Mouse (Mus musculus): ENCODE measurements around the gene Oaf. TPM values are rescaled to one million over a fixed set of nuclear protein-coding genes. Genes with fewer than 3 reads are reported as not detected.

Gene Oaf
- total and polyA plus RNA-seq, 3 experiments = 57.6 to 137 TPM; not detected in 1

DNA sequence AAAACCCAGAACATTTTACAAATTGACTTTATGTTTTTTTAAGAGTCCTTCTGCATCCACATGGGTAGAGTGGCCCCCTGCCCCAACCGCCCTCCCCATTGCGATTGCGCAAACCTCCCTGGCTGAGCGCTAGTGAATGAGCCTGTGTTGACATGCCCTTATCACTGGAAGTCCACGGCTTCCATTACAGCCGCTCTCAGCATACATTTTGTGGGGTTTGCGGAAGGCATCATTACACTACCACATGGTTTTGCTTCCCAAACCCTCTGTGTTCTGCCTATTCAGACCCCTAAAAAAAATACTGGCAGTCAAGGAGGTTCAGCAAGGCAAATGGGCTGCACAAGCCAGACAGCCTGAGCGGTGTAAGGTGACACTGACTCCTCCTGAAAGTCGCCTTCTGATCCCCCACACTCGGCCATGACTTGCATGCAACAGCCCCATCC is 7.0 kb upstream of the Oaf start:
- Histone ChIP-seq H3K4me1 (ENCODE audit: control insufficient read depth in 1 of 2, insufficient read depth in 2 of 2, low read length in 2 of 2) (peaks cover 13 to 43% of the 10 kb centered on the region in 2 experiments), H3K9ac (ENCODE audit: control insufficient read depth, low read depth, low read length, poor library complexity, severe bottlenecking) (peak overlapping the region; percentile 67), H3K79me2 (ENCODE audit: control insufficient read depth, insufficient read depth, low read length, poor library complexity) (no peaks in the 10 kb centered on the region)
- TF ChIP-seq JUND (IDR thresholded peaks at IDR 0.05; ENCODE audit: low read depth, low read length) (no peak), TAL1 (IDR thresholded peaks at IDR 0.05; ENCODE audit: low read length) (no peak), CHD2 (IDR thresholded peaks at IDR 0.05; ENCODE audit: low read length) (no peak), NRF1 (IDR thresholded peaks at IDR 0.05; ENCODE audit: insufficient read depth, low read depth, low read length, poor library complexity, severe bottlenecking) (peak; percentile 50), EP300 (IDR thresholded peaks at IDR 0.05; ENCODE audit: low read depth in 1 of 2, low read length in 2 of 2) (peak in 1 of 2 experiments; percentile 21; a peak in 1 of 4 replicates), CHD1 (IDR thresholded peaks at IDR 0.05; ENCODE audit: low read depth, low read length) (no peak), ZC3H11A (IDR thresholded peaks at IDR 0.05; ENCODE audit: low read depth, low read length) (no peak), RAD21 (IDR thresholded peaks at IDR 0.05; ENCODE audit: low read depth, low read length) (no peak), ETS1 (IDR thresholded peaks at IDR 0.05; ENCODE audit: low read depth, low read length) (no peak; the same call in 1 of the 2 replicates), KAT2A (conservative IDR thresholded peaks at IDR 0.05; ENCODE audit: low read depth, low read length) (no peak), POLR2A (IDR thresholded peaks at IDR 0.05; ENCODE audit: control insufficient read depth in 1 of 2, insufficient read depth in 1 of 2, low read depth in 1 of 2, low read length in 2 of 2, poor library complexity in 1 of 2) (0 out of 4 replicates have a peak, but pooled peaks of 1 of the 2 experiments have one; percentile 13), POLR2AphosphoS5 (IDR thresholded peaks at IDR 0.05; ENCODE audit: borderline replicate concordance, low read depth, low read length) (no peak), MAZ (IDR thresholded peaks at IDR 0.05; ENCODE audit: low read depth, low read length) (0 out of 2 replicates have a peak, but pooled peaks have one; percentile 58), NELFE (IDR thresholded peaks at IDR 0.05; ENCODE audit: low read depth, low read length) (no peak), USF1 (IDR thresholded peaks at IDR 0.05; ENCODE audit: low read depth, low read length) (no peak), E2F4 (IDR thresholded peaks at IDR 0.05; ENCODE audit: borderline replicate concordance, low read depth, low read length) (no peak), TCF12 (IDR thresholded peaks at IDR 0.05; ENCODE audit: low read depth, low read length) (no peak), HCFC1 (IDR thresholded peaks at IDR 0.05; ENCODE audit: low read depth, low read length) (no peak), ZMIZ1 (IDR thresholded peaks at IDR 0.05; ENCODE audit: low read depth, low read length) (no peak), TBP (IDR thresholded peaks at IDR 0.05; ENCODE audit: low read depth, low read length) (no peak), GABPA (IDR thresholded peaks at IDR 0.05; ENCODE audit: low read depth, low read length) (no peak), MAX (IDR thresholded peaks at IDR 0.05; ENCODE audit: low read length) (0 out of 2 replicates have a peak, but pooled peaks have one; percentile 26), ELF1 (IDR thresholded peaks at IDR 0.05; ENCODE audit: low read depth, low read length) (no peak; the same call in 1 of the 2 replicates), SIN3A (IDR thresholded peaks at IDR 0.05; ENCODE audit: low read length) (0 out of 2 replicates have a peak, but pooled peaks have one; percentile 14), USF2 (IDR thresholded peaks at IDR 0.05; ENCODE audit: borderline replicate concordance in 1 of 2, insufficient read depth in 1 of 2, low read depth in 1 of 2, low read length in 2 of 2) (no peak), BHLHE40 (IDR thresholded peaks at IDR 0.05; ENCODE audit: borderline replicate concordance, low read depth, low read length) (no peak), SMC3 (IDR thresholded peaks at IDR 0.05; ENCODE audit: low read depth, low read length) (0 out of 2 replicates have a peak, but pooled peaks have one; percentile 1), MEF2A (IDR thresholded peaks at IDR 0.05; ENCODE audit: extremely low read depth, insufficient replicate concordance, low read depth, low read length, poor library complexity, severe bottlenecking) (no peak), ZNF384 (IDR thresholded peaks at IDR 0.05; ENCODE audit: low read depth, low read length) (peak; percentile 32; the same call in 1 of the 2 replicates), MYC (IDR thresholded peaks at IDR 0.05; ENCODE audit: low read depth, low read length) (no peak; the same call in 1 of the 2 replicates), POLR2AphosphoS2 (IDR thresholded peaks at IDR 0.05; ENCODE audit: low read length) (no peak), GATA1 (IDR thresholded peaks at IDR 0.05; ENCODE audit: low read depth, low read length) (peak; percentile 56), ZKSCAN1 (IDR thresholded peaks at IDR 0.05; ENCODE audit: low read depth, low read length) (no peak), CTCF (IDR thresholded peaks at IDR 0.05 in 2 of 3, conservative IDR thresholded peaks at IDR 0.05 in 1 of 3; ENCODE audit: control insufficient read depth in 1 of 3, insufficient read depth in 1 of 3, low read depth in 2 of 3, low read length in 3 of 3, poor library complexity in 1 of 3, severe bottlenecking in 1 of 3) (no peak), RCOR1 (IDR thresholded peaks at IDR 0.05; ENCODE audit: low read depth, low read length) (no peak), MYB (IDR thresholded peaks at IDR 0.05; ENCODE audit: low read depth, low read length) (no peak), MXI1 (IDR thresholded peaks at IDR 0.05; ENCODE audit: low read depth, low read length) (no peak; the same call in none of the 2 replicates)

More for the DNA sequence above, 7.0 kb upstream of the Oaf start:
- Histone ChIP-seq H3K27me3 (ENCODE audit: control insufficient read depth in 1 of 2, insufficient read depth in 2 of 2, low read length in 2 of 2) (no peaks in the 10 kb centered on the region), H3K4me3 (ENCODE audit: control insufficient read depth in 1 of 2, insufficient read depth in 1 of 2, low read depth in 2 of 2, low read length in 2 of 2) (peak overlapping the region; percentile 27 to 55), H3K9me3 (replicated peaks; ENCODE audit: insufficient read depth, low read length) (no peaks in the 10 kb centered on the region), H3K27ac (ENCODE audit: control insufficient read depth, low read depth, low read length) (peak overlapping the region; percentile 94), H3K36me3 (ENCODE audit: control insufficient read depth in 1 of 2, insufficient read depth in 2 of 2, low read length in 2 of 2) (peaks cover 0 to 40% of the 10 kb centered on the region in 2 experiments; a peak in 2 of 4 replicates)
- peak; percentile 80 for DNase-seq (ENCODE audit: low read depth, low spot score)

All from MEL (cell line).